Mouse (Mus musculus): ENCODE results near the gene Gm20388.

GRCm38 (mm10) chr8:122638601-122639000, 2728.0 kb downstream of the Gm20388 start:
- TF ChIP-seq CTCF (IDR thresholded peaks at IDR 0.05; ENCODE audit: low read depth), result no peak
- TF ChIP-seq EP300 (optimal IDR thresholded peaks at IDR 0.05), result no peak
